Mouse (Mus musculus) layer of hippocampus, adult 2 months (tissue): ENCODE results near the gene Traf1. TPM values are rescaled to one million over a fixed set of nuclear protein-coding genes. Genes with fewer than 3 reads are reported as not detected.

Source experiments
- DNase-seq, 2 experiments: peaks; one replicate each; pipeline ENCODE4 v3.0.0; 2022; ENCODE audit warnings: low spot score in 2 of 2
- H3K27ac ChIP-seq: fragments of 200-600 bp; 2 replicates; pipeline ENCODE4 v1.8.1; 2022
- H3K4me3 ChIP-seq: fragments of 200-600 bp; 2 replicates; pipeline ENCODE4 v1.8.1; 2022; ENCODE audit warnings: mild to moderate bottlenecking
- CTCF ChIP-seq: fragments of 200-600 bp; conservative IDR thresholded peaks from 2 replicates; pipeline ENCODE4 v1.8.1; 2022; ENCODE audit warnings: antibody characterized with exemption, mild to moderate bottlenecking, moderate library complexity
- long read RNA-seq, 2 experiments: library from polyadenylated mRNA; stranded (forward); transcript quantifications; one replicate each; pipeline ENCODE4 v2.0.0; 2021; ENCODE audit warnings: borderline mapping rate in 2 of 2
- total RNA-seq, 2 experiments: library from RNA; stranded (reverse); gene quantifications; 2 replicates each; pipeline ENCODE4 v1.2.3; 2021

Traf1 gene
- 1 to 10 TPM; 3.5 to 3.8 TPM for total RNA-seq
- long read RNA-seq, experiment 1, partial matches to known transcripts: 0 of 3 reads
- long read RNA-seq, experiment 1, other reads (novel, unspliced or antisense): 2 of 3 reads
- long read RNA-seq, experiment 2, partial matches to known transcripts: 0 of 2 reads
- long read RNA-seq, experiment 2, other reads (novel, unspliced or antisense): 0 of 2 reads

- no peak for TF ChIP-seq CTCF
- Histone ChIP-seq H3K4me3 (peak within 1 kb of the TSS; percentile 38), H3K27ac (peak within 1 kb of the TSS; percentile 80)
- no peak for DNase-seq
Observed at GRCm38 (mm10) chr2:34961481-34962036, at the start of gene Traf1. Gene Traf1, minus strand, starts transcription at chr2:34961772.

- Histone ChIP-seq H3K4me3 (no peak overlapping the region), H3K27ac (no peak overlapping the region)
- peak in 1 of 2 experiments; percentile 12 for DNase-seq
- no peak for TF ChIP-seq CTCF
Observed at GRCm38 (mm10) chr2:34998956-34999355, 37.4 kb upstream of the Traf1 start.

- Histone ChIP-seq H3K4me3 (no peak overlapping the region), H3K27ac (no peak overlapping the region)
- no peak for DNase-seq
- no peak for TF ChIP-seq CTCF
Observed at GRCm38 (mm10) chr2:34996506-34996905, 34.9 kb upstream of the Traf1 start.

- H3K27ac ChIP-seq: peak overlapping the region; percentile 75
- no peak overlapping the region for H3K4me3 ChIP-seq
Observed at GRCm38 (mm10) chr2:34993696-34994356, 32.3 kb upstream of the Traf1 start.

GRCm38 (mm10) chr2:34992729-34993695 is 31.4 kb upstream of the Traf1 start:
- peak overlapping the region; percentile 75 for H3K27ac ChIP-seq
- DNase-seq: peak; percentile 34 to 72
- no peak for TF ChIP-seq CTCF
- no peak overlapping the region for H3K4me3 ChIP-seq

More at GRCm38 (mm10) chr2:34993696-34994356, 32.3 kb upstream of the Traf1 start:
- no peak for DNase-seq
- TF ChIP-seq CTCF: no peak

- DNase-seq: no peak
- no peak overlapping the region for H3K27ac ChIP-seq
- H3K4me3 ChIP-seq: no peak overlapping the region
- no peak for TF ChIP-seq CTCF
Observed at GRCm38 (mm10) chr2:34991966-34992365, 30.4 kb upstream of the Traf1 start.

- H3K27ac ChIP-seq: no peak overlapping the region
Observed at GRCm38 (mm10) chr2:34989749-34990148, 28.2 kb upstream of the Traf1 start.

GRCm38 (mm10) chr2:34987595-34987994 is 26.0 kb upstream of the Traf1 start:
- DNase-seq: no peak
- Histone ChIP-seq H3K4me3 (no peak overlapping the region), H3K27ac (no peak overlapping the region)
- no peak for TF ChIP-seq CTCF

More at GRCm38 (mm10) chr2:34989749-34990148, 28.2 kb upstream of the Traf1 start:
- no peak overlapping the region for H3K4me3 ChIP-seq
- DNase-seq: no peak
- TF ChIP-seq CTCF: no peak

GRCm38 (mm10) chr2:34984885-34985284 is 23.3 kb upstream of the Traf1 start:
- no peak for TF ChIP-seq CTCF
- H3K27ac ChIP-seq: no peak overlapping the region
- H3K4me3 ChIP-seq: no peak overlapping the region
- DNase-seq: no peak

GRCm38 (mm10) chr2:34982906-34983698 is 21.5 kb upstream of the Traf1 start:
- TF ChIP-seq CTCF: no peak
- Histone ChIP-seq H3K27ac (no peak overlapping the region), H3K4me3 (no peak overlapping the region)
- no peak for DNase-seq

GRCm38 (mm10) chr2:34982096-34982724 is 20.6 kb upstream of the Traf1 start:
- DNase-seq: peak in 1 of 2 experiments; percentile 30
- H3K27ac ChIP-seq: no peak overlapping the region
- no peak for TF ChIP-seq CTCF
- no peak overlapping the region for H3K4me3 ChIP-seq

GRCm38 (mm10) chr2:34979459-34980011 is 18.0 kb upstream of the Traf1 start:
- Histone ChIP-seq H3K27ac (no peak overlapping the region), H3K4me3 (no peak overlapping the region)
- no peak for TF ChIP-seq CTCF
- DNase-seq: no peak
